Mouse (Mus musculus) hindbrain, postnatal 0 days (tissue): Measurements from ENCODE around the gene Tsen34. TPM values are rescaled to one million over a fixed set of nuclear protein-coding genes. Genes with fewer than 3 reads are reported as not detected.

ENCODE experiments used
- ATAC-seq: fragments of 200-750 bp; cut with Nextera tagmentation; 2 replicates; pipeline ENCODE4 v1.8.0; 2017; ENCODE audit warnings: mild to moderate bottlenecking, moderate TSS enrichment, moderate library complexity
- DNase-seq: peaks from one replicate; pipeline ENCODE4 v3.0.0-alpha.2; 2015; ENCODE audit warnings: low spot score
- H3K27ac ChIP-seq: fragments of 300-500 bp; sonication (generic); 2 replicates; pipeline ENCODE4 v1.5.1; 2014; ENCODE audit warnings: mild to moderate bottlenecking
- H3K27me3 ChIP-seq: fragments of 300-500 bp; sonication (generic); 2 replicates; pipeline ENCODE4 v1.6.1; 2014; ENCODE audit warnings: low read length, mixed read lengths; ENCODE audit not compliant: insufficient read depth
- H3K36me3 ChIP-seq: fragments of 300-500 bp; sonication (generic); 2 replicates; pipeline ENCODE4 v1.6.1; 2014; ENCODE audit warnings: low read length, mixed read lengths; ENCODE audit not compliant: insufficient read depth
- H3K4me1 ChIP-seq: fragments of 300-500 bp; sonication (generic); 2 replicates; pipeline ENCODE4 v1.6.1; 2014; ENCODE audit warnings: antibody characterized with exemption, low read length, mixed read lengths; ENCODE audit not compliant: insufficient read depth
- H3K4me2 ChIP-seq: fragments of 300-500 bp; sonication (generic); 2 replicates; pipeline ENCODE4 v1.6.1; 2014; ENCODE audit warnings: low read depth, mild to moderate bottlenecking, low read length, moderate library complexity, mixed read lengths
- H3K4me3 ChIP-seq: fragments of 300-500 bp; sonication (generic); 2 replicates; pipeline ENCODE4 v1.5.1; 2014; ENCODE audit warnings: low read length
- H3K9ac ChIP-seq: fragments of 300-500 bp; sonication (generic); replicated peaks from 2 replicates; pipeline ENCODE4 v1.6.1; 2014; ENCODE audit warnings: mild to moderate bottlenecking, low read length, moderate library complexity, mixed read lengths
- H3K9me3 ChIP-seq: fragments of 300-500 bp; sonication (generic); 2 replicates; pipeline ENCODE4 v1.6.1; 2016; ENCODE audit warnings: low read length, mixed read lengths
- CTCF ChIP-seq: IDR thresholded peaks from 2 replicates; pipeline ENCODE4 v1.5.1; 2016; ENCODE audit warnings: antibody characterized with exemption, control low read depth, low read depth
- WGBS: fragments of 180-500 bp; shearing (Covaris S2); extraction: QIAGEN DNeasy Blood & Tissue Kit; methylation state at CpG from one replicate; pipeline ENCODE4 v1.1.7; 2014; 5-methylcytosine and 5-hydroxymethylcytosine counted together
- polyA plus RNA-seq: library from polyadenylated mRNA; unstranded; fragments of >200 nt; fragmentation: Nextera tagmentation; extraction: Ambion mirVana; gene quantifications from 2 replicates; pipeline ENCODE4 v1.2.1, GENCODE M21; 2015
- total RNA-seq: library from RNA; depleted of rRNA; stranded (reverse); fragments of >200 nt; gene quantifications from 2 replicates; pipeline ENCODE4 v1.2.3, GENCODE M21; 2014

Tsen34 gene
- total and polyA plus RNA-seq, 2 experiments from 2014 or later: 254 to 417 TPM

- Histone ChIP-seq H3K4me2 (0 out of 2 replicates have a peak overlapping the region, but pooled peaks have one; percentile 13), H3K4me3 (no peak overlapping the region), H3K27me3 (no peaks in the 10 kb centered on the region), H3K27ac (no peak overlapping the region), H3K4me1 (no peaks in the 10 kb centered on the region), H3K9me3 (no peaks in the 10 kb centered on the region), H3K36me3 (peaks cover 9% of the 10 kb centered on the region; the same call in 1 of the 2 replicates), H3K9ac (no peak overlapping the region)
- DNase-seq (no peak), ATAC-seq (no peak)
- peak; percentile 25; the same call in 1 of the 2 replicates for TF ChIP-seq CTCF
- 29% methylated on average over 14 of the region's 14 CpGs for WGBS
These were observed 25.7 kb upstream of the Tsen34 start for GRCm38 (mm10) chr7:3666921-3667391.

- DNase-seq: peak; percentile 90
- H3K9ac ChIP-seq: 0 out of 2 replicates have a peak overlapping the region, but pooled peaks have one; percentile 9
- H3K4me2 ChIP-seq: no peak overlapping the region
- peak; percentile 95 for TF ChIP-seq CTCF
- H3K4me3 ChIP-seq: no peak overlapping the region
- no peaks in the 10 kb centered on the region for H3K27me3 ChIP-seq
- H3K4me1 ChIP-seq: no peaks in the 10 kb centered on the region
- ATAC-seq: peak; percentile 90
- no peaks in the 10 kb centered on the region for H3K9me3 ChIP-seq
- 69% methylated on average over 10 of the region's 10 CpGs for WGBS
- H3K36me3 ChIP-seq: peaks cover 5% of the 10 kb centered on the region; the same call in 1 of the 2 replicates
- H3K27ac ChIP-seq: no peak overlapping the region
These were observed 18.0 kb upstream of the Tsen34 start for GRCm38 (mm10) chr7:3674507-3675227.

GRCm38 (mm10) chr7:3675228-3675548 lies 17.5 kb upstream of the Tsen34 start:
- 81% methylated on average over 3 of the region's 3 CpGs for WGBS
- peaks cover 7% of the 10 kb centered on the region; the same call in 1 of the 2 replicates for H3K36me3 ChIP-seq
- H3K27me3 ChIP-seq: no peaks in the 10 kb centered on the region
- no peaks in the 10 kb centered on the region for H3K4me1 ChIP-seq
- ATAC-seq (0 out of 2 replicates have a peak, but pooled peaks have one; percentile 10), DNase-seq (no peak)
- H3K27ac ChIP-seq: no peak overlapping the region
- H3K9ac ChIP-seq: no peak overlapping the region
- no peak overlapping the region for H3K4me3 ChIP-seq
- H3K4me2 ChIP-seq: no peak overlapping the region
- no peak for TF ChIP-seq CTCF
- no peaks in the 10 kb centered on the region for H3K9me3 ChIP-seq

GRCm38 (mm10) chr7:3676371-3676770 lies 16.3 kb upstream of the Tsen34 start:
- no peak for ATAC-seq
- H3K4me2 ChIP-seq: no peak overlapping the region
- WGBS: 84% methylated on average over 12 of the region's 12 CpGs

GRCm38 (mm10) chr7:3677342-3677741 lies 15.3 kb upstream of the Tsen34 start, which contains the start of gene Tmc4:
Gene Tmc4, minus strand, starts transcription at chr7:3677553.
- Histone ChIP-seq H3K27ac (no peak within 1 kb of the TSS), H3K4me3 (no peak within 1 kb of the TSS), H3K9me3 (no peaks in the 10 kb centered on the region), H3K36me3 (peaks cover 18% of the 10 kb centered on the region; the same call in 1 of the 2 replicates), H3K27me3 (no peaks in the 10 kb centered on the region), H3K4me2 (no peak within 1 kb of the TSS), H3K4me1 (no peaks in the 10 kb centered on the region), H3K9ac (no peak within 1 kb of the TSS)
- no peak for ATAC-seq
- no peak for DNase-seq
- WGBS: 56% methylated on average over 9 of the region's 9 CpGs
- TF ChIP-seq CTCF: no peak

More at GRCm38 (mm10) chr7:3676371-3676770, 16.3 kb upstream of the Tsen34 start:
- H3K36me3 ChIP-seq: peaks cover 14% of the 10 kb centered on the region; the same call in 1 of the 2 replicates
- no peaks in the 10 kb centered on the region for H3K27me3 ChIP-seq
- TF ChIP-seq CTCF: no peak
- no peak for DNase-seq
- H3K9me3 ChIP-seq: no peaks in the 10 kb centered on the region
- no peak overlapping the region for H3K4me3 ChIP-seq
- no peak overlapping the region for H3K27ac ChIP-seq
- no peak overlapping the region for H3K9ac ChIP-seq
- H3K4me1 ChIP-seq: no peaks in the 10 kb centered on the region

- H3K4me2 ChIP-seq: no peak overlapping the region
- peak; percentile 67 for DNase-seq
- ATAC-seq: peak; percentile 71
These were observed 8.6 kb upstream of the Tsen34 start for GRCm38 (mm10) chr7:3683908-3684550.

More at GRCm38 (mm10) chr7:3683908-3684550, 8.6 kb upstream of the Tsen34 start:
- H3K36me3 ChIP-seq: peaks cover 23% of the 10 kb centered on the region; the same call in 1 of the 2 replicates
- no peaks in the 10 kb centered on the region for H3K9me3 ChIP-seq
- TF ChIP-seq CTCF: no peak
- H3K27ac ChIP-seq: peak overlapping the region; percentile 37; the same call in 1 of the 2 replicates
- H3K4me3 ChIP-seq: no peak overlapping the region
- WGBS: 33% methylated on average over 10 of the region's 10 CpGs
- no peak overlapping the region for H3K9ac ChIP-seq
- H3K4me1 ChIP-seq: 0 out of 2 replicates have a peak, but pooled peaks cover 3% of the 10 kb centered on the region
- H3K27me3 ChIP-seq: no peaks in the 10 kb centered on the region
